Comparison of ENCODE assay signal across 9 mouse cellular contexts in genomic region chr14:72300026-72300425, GRCm38 (mm10).
DNase-seq lines count a peak whose midpoint lies in the region; ATAC-seq and TF ChIP-seq lines count a peak whose summit lies in the region.
"Had no signal": no experiment of that assay in that cellular context is flagged by ENCODE, and none has a peak within 500 bp of the region (broad histone marks: within the 10 kb centered on the region; RNA-seq: fewer than 3 reads in every experiment).

No protein-coding gene starts in this region.

- no peak overlapping the region for H3K4me2 ChIP-seq in limb, embryonic 11.5 days (ENCODE audit: low read depth, severe bottlenecking)
- H3K4me2 ChIP-seq in forebrain, postnatal 0 days (ENCODE audit: low read depth), result no peak overlapping the region
- H3K4me2 ChIP-seq in liver, embryonic 14.5 days (ENCODE audit: low read depth), result no peak overlapping the region
- H3K4me2 ChIP-seq: neural tube, embryonic 13.5 days had no signal

- peak; percentile 31 to 41 for DNase-seq in cerebellum, adult 18-20 months
- no peak for DNase-seq in cerebellum, adult 11-12 months
- DNase-seq in limb, embryonic 11.5 days (ENCODE audit: low spot score), result peak; percentile 61
- DNase-seq in limb, embryonic 10.5 days (ENCODE audit: low spot score), result no peak
- DNase-seq in adrenal gland, postnatal 25 days, result peak; percentile 44
- peak; percentile 73 for DNase-seq in forebrain, postnatal 0 days
- peak in 2 of 3 experiments; percentile 2 to 4 for DNase-seq in liver, embryonic 14.5 days (ENCODE audit: low read depth in 3 of 3, low spot score in 3 of 3)
- peak; percentile 36 for DNase-seq in telencephalon, adult 2 months (ENCODE audit: low read depth, low spot score)

- no peak for TF ChIP-seq EP300 in liver, embryonic 14.5 days (IDR thresholded peaks at IDR 0.05; ENCODE audit: low read depth)

- no peak for ATAC-seq in limb, embryonic 11.5 days (ENCODE audit: insufficient number of reproducible peaks, low FRiP score, low TSS enrichment, low read depth)
- no peak for ATAC-seq in forebrain, postnatal 0 days
- no peak for ATAC-seq in liver, embryonic 14.5 days (ENCODE audit: insufficient read depth)

- no peaks in the 10 kb centered on the region for H3K36me3 ChIP-seq in limb, embryonic 11.5 days (ENCODE audit: control insufficient read depth, insufficient read depth, low read length)
- no peaks in the 10 kb centered on the region for H3K36me3 ChIP-seq in limb, embryonic 10.5 days
- no peaks in the 10 kb centered on the region for H3K36me3 ChIP-seq in forebrain, postnatal 0 days (ENCODE audit: insufficient read depth)
- H3K36me3 ChIP-seq in liver, embryonic 14.5 days (replicated peaks; ENCODE audit: control insufficient read depth, insufficient read depth, low read depth), result no peaks in the 10 kb centered on the region
- H3K36me3 ChIP-seq: neural tube, embryonic 13.5 days had no signal

- no peak overlapping the region for H3K27ac ChIP-seq in limb, embryonic 11.5 days (replicated peaks; ENCODE audit: low read depth, low read length)
- H3K27ac ChIP-seq in limb, embryonic 10.5 days, result no peak overlapping the region
- no peak overlapping the region for H3K27ac ChIP-seq in forebrain, postnatal 0 days (ENCODE audit: low read depth, low read length)
- H3K27ac ChIP-seq in liver, embryonic 14.5 days, result no peak overlapping the region
- H3K27ac ChIP-seq: neural tube, embryonic 13.5 days had no signal

- no peaks in the 10 kb centered on the region for H3K27me3 ChIP-seq in limb, embryonic 11.5 days (ENCODE audit: control insufficient read depth, insufficient read depth, low read length)
- H3K27me3 ChIP-seq in limb, embryonic 10.5 days (ENCODE audit: low read depth, poor library complexity, severe bottlenecking), result peaks cover 23% of the 10 kb centered on the region
- no peaks in the 10 kb centered on the region for H3K27me3 ChIP-seq in forebrain, postnatal 0 days (ENCODE audit: insufficient read depth, low read length)
- no peaks in the 10 kb centered on the region for H3K27me3 ChIP-seq in liver, embryonic 14.5 days (ENCODE audit: control insufficient read depth, insufficient read depth, low read length)
- H3K27me3 ChIP-seq: neural tube, embryonic 13.5 days had no signal

- TF ChIP-seq CTCF in forebrain, postnatal 0 days (IDR thresholded peaks at IDR 0.05; ENCODE audit: low read depth), result peak; percentile 69
- peak; percentile 35; the same call in 1 of the 2 replicates for TF ChIP-seq CTCF in liver, embryonic 14.5 days (IDR thresholded peaks at IDR 0.05; ENCODE audit: low read depth)

- 88% methylated on average over 1 of the region's 1 CpGs for WGBS in limb, embryonic 11.5 days
- 77% methylated on average over 1 of the region's 1 CpGs for WGBS in limb, embryonic 10.5 days
- WGBS in forebrain, postnatal 0 days, result 58% methylated on average over 1 of the region's 1 CpGs
- 58% methylated on average over 1 of the region's 1 CpGs for WGBS in liver, embryonic 14.5 days (ENCODE audit: insufficient replicate concordance)

- H3K4me3 ChIP-seq in limb, embryonic 11.5 days (ENCODE audit: low read depth, low read length), result no peak overlapping the region
- H3K4me3 ChIP-seq in limb, embryonic 10.5 days, result no peak overlapping the region
- H3K4me3 ChIP-seq in forebrain, postnatal 0 days (ENCODE audit: low read depth, low read length), result no peak overlapping the region
- no peak overlapping the region for H3K4me3 ChIP-seq in liver, embryonic 14.5 days (ENCODE audit: insufficient read depth in 1 of 2, low read depth in 2 of 2, low read length in 2 of 2)
- H3K4me3 ChIP-seq: neural tube, embryonic 13.5 days had no signal

- no peak overlapping the region for H3K9ac ChIP-seq in limb, embryonic 11.5 days (ENCODE audit: low read length)
- no peak overlapping the region for H3K9ac ChIP-seq in forebrain, postnatal 0 days
- H3K9ac ChIP-seq in liver, embryonic 14.5 days (replicated peaks), result no peak overlapping the region
- H3K9ac ChIP-seq: neural tube, embryonic 13.5 days had no signal

- H3K4me1 ChIP-seq in limb, embryonic 11.5 days (ENCODE audit: control insufficient read depth, insufficient read depth, low read length), result no peaks in the 10 kb centered on the region
- peaks cover 6% of the 10 kb centered on the region; the same call in 1 of the 2 replicates for H3K4me1 ChIP-seq in limb, embryonic 10.5 days
- 0 out of 2 replicates have a peak, but pooled peaks cover 3% of the 10 kb centered on the region for H3K4me1 ChIP-seq in forebrain, postnatal 0 days (ENCODE audit: insufficient read depth)
- no peaks in the 10 kb centered on the region for H3K4me1 ChIP-seq in liver, embryonic 14.5 days (replicated peaks; ENCODE audit: control insufficient read depth in 2 of 2, insufficient read depth in 2 of 2, low read length in 1 of 2)

- no peaks in the 10 kb centered on the region for H3K9me3 ChIP-seq in limb, embryonic 11.5 days (ENCODE audit: control insufficient read depth, low read length)
- no peaks in the 10 kb centered on the region for H3K9me3 ChIP-seq in limb, embryonic 10.5 days (replicated peaks)
- H3K9me3 ChIP-seq in forebrain, postnatal 0 days (ENCODE audit: low read length), result no peaks in the 10 kb centered on the region
- H3K9me3 ChIP-seq in liver, embryonic 14.5 days (ENCODE audit: control insufficient read depth, low read length), result no peaks in the 10 kb centered on the region
- H3K9me3 ChIP-seq: neural tube, embryonic 13.5 days had no signal

Comparison
In these comparisons a context has a peak if more than half of its experiments do, and no peak if none do; other contexts are left out.
1. DNase-seq: peak in cerebellum, adult 18-20 months (2 of 2), limb, embryonic 11.5 days (single experiment), adrenal gland, postnatal 25 days (single experiment), forebrain, postnatal 0 days (single experiment), liver, embryonic 14.5 days (2 of 3) and telencephalon, adult 2 months (single experiment); none in cerebellum, adult 11-12 months (single experiment) and limb, embryonic 10.5 days (single experiment).